Mouse (Mus musculus) embryonic facial prominence, embryonic 13.5 days (tissue): Measurements from ENCODE around the gene C2cd3. TPM values are rescaled to one million over a fixed set of nuclear protein-coding genes. Genes with fewer than 3 reads are reported as not detected.
A peak's percentile ranks its signal among the peaks of the same experiment; 100 is the strongest.

Experiments used
- ATAC-seq: fragments of 200-750 bp; cut with Nextera tagmentation; 2 replicates; pipeline ENCODE4 v1.8.0; 2017; ENCODE audit warnings: low read depth; ENCODE audit not compliant: insufficient number of reproducible peaks, insufficient read depth, low FRiP score, low TSS enrichment
- H3K27ac ChIP-seq: fragments of 300-500 bp; sonication (generic); 2 replicates; pipeline ENCODE4 v1.5.1; 2015; ENCODE audit warnings: moderate library complexity, mild to moderate bottlenecking, inconsistent platforms
- H3K27me3 ChIP-seq: fragments of 300-500 bp; sonication (generic); 2 replicates; pipeline ENCODE4 v1.6.1; 2015; ENCODE audit warnings: mild to moderate bottlenecking, inconsistent platforms
- H3K36me3 ChIP-seq: fragments of 300-500 bp; sonication (generic); 2 replicates; pipeline ENCODE4 v1.6.1; 2015; ENCODE audit warnings: mild to moderate bottlenecking, inconsistent platforms
- H3K4me1 ChIP-seq: fragments of 300-500 bp; sonication (generic); 2 replicates; pipeline ENCODE4 v1.6.1; 2015; ENCODE audit warnings: inconsistent platforms
- H3K4me2 ChIP-seq: fragments of 300-500 bp; sonication (generic); 2 replicates; pipeline ENCODE4 v1.6.1; 2015; ENCODE audit warnings: moderate library complexity, mild to moderate bottlenecking, inconsistent platforms
- H3K4me3 ChIP-seq: fragments of 300-500 bp; sonication (generic); 2 replicates; pipeline ENCODE4 v1.5.1; 2015; ENCODE audit warnings: mild to moderate bottlenecking, inconsistent platforms
- H3K9ac ChIP-seq: fragments of 300-500 bp; sonication (generic); 2 replicates; pipeline ENCODE4 v1.6.1; 2015; ENCODE audit warnings: mild to moderate bottlenecking, inconsistent platforms
- H3K9me3 ChIP-seq: fragments of 300-500 bp; sonication (generic); 2 replicates; pipeline ENCODE4 v1.6.1; 2016; ENCODE audit warnings: inconsistent platforms
- WGBS: fragments of 180-500 bp; shearing (Covaris S2); methylation state at CpG from one replicate; pipeline ENCODE4 v1.1.7; 2015; ENCODE audit warnings: mixed read lengths; 5-methylcytosine and 5-hydroxymethylcytosine counted together
- polyA plus RNA-seq: library from polyadenylated mRNA; unstranded; fragments of >200 nt; fragmentation: Nextera tagmentation; extraction: Ambion mirVana; gene quantifications from 2 replicates; pipeline ENCODE4 v1.2.1, GENCODE M21; 2015

Gene C2cd3
- polyA plus RNA-seq, 1 experiment from 2014 or later, result 30.2 TPM

DNA sequence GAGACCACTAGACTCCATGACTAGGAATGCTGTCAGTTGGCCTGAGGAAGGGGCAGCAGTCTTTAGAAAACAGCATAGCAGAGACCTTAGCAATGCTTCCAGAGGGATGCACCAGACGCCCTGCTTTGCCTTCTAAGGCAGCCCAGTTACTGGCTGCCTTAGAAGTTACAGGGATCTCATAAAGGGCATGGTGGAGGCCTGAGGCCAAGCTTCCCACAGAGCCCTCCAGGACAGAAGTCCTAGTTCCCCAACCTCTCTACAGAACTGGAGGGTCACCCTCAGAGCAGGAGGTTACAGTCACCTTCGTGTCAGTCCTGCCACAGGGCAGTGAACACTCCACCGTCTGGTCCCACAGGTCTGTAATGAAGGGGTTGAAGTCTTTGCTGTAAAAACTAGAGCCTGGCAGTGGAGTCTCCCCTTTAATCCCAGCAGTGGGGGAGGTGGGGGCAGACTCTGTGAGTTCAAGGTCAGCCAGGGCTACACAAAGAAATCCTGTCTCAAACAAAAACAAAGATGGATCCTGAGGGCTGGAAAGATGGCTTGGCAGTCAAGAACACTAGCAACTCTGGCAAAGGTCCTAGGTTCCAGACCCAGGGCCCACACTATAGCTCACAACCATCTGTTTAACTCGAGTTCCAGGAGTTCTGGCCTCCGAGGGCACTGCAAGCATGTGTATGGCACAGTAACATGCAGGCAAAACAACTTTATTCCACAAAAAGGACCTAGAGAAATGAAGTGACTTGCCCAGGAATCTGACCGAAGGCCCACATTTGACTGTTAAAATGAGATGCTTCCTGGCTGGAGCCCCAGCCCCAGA lies 129.2 kb downstream of the C2cd3 start:
- Histone ChIP-seq H3K4me2 (no peak overlapping the region), H3K4me1 (peaks cover 9% of the 10 kb centered on the region), H3K4me3 (no peak overlapping the region), H3K9me3 (no peaks in the 10 kb centered on the region), H3K9ac (no peak overlapping the region), H3K36me3 (peaks cover 36% of the 10 kb centered on the region), H3K27me3 (no peaks in the 10 kb centered on the region), H3K27ac (no peak overlapping the region)
- ATAC-seq, result no peak
- WGBS, result 70% methylated on average over 6 of the region's 6 CpGs

- Histone ChIP-seq H3K4me2 (no peak overlapping the region), H3K27ac (no peak overlapping the region), H3K27me3 (no peaks in the 10 kb centered on the region), H3K4me3 (no peak overlapping the region), H3K9me3 (no peaks in the 10 kb centered on the region), H3K4me1 (peaks cover 2% of the 10 kb centered on the region; the same call in 1 of the 2 replicates), H3K36me3 (peaks cover 31% of the 10 kb centered on the region), H3K9ac (no peak overlapping the region)
- WGBS, result 53% methylated on average over 2 of the region's 2 CpGs
- ATAC-seq, result no peak
These were observed 129.9 kb downstream of the C2cd3 start for GRCm38 (mm10) chr7:100501844-100502373.

GRCm38 (mm10) chr7:100502374-100502922 lies 130.4 kb downstream of the C2cd3 start:
- 82% methylated on average over 7 of the region's 7 CpGs for WGBS
- Histone ChIP-seq H3K4me3 (no peak overlapping the region), H3K4me2 (no peak overlapping the region), H3K9me3 (no peaks in the 10 kb centered on the region), H3K27ac (no peak overlapping the region), H3K27me3 (no peaks in the 10 kb centered on the region), H3K9ac (no peak overlapping the region), H3K4me1 (no peaks in the 10 kb centered on the region), H3K36me3 (peaks cover 26% of the 10 kb centered on the region)
- ATAC-seq, result no peak

DNA sequence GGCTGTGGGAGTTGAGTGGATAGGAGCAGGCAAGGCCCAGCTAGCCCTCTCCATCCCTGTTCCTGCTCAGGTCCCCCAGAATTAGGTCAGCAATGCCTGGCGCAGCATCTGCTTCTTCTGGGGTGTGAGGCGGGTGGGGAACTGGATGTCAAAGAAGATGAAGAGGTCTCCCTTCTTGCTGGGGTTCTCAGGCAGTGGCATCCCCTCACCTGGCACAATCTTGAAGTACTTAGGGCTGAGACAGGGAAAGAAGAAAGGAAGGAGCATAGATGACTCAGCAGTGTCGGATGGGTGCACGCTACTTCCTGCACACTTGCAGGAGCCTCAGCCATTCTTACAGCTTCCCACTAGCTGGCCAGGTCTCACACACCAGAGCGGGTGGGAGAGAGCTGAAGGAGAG lies 131.0 kb downstream of the C2cd3 start:
- 88% methylated on average over 5 of the region's 5 CpGs for WGBS

DNA sequence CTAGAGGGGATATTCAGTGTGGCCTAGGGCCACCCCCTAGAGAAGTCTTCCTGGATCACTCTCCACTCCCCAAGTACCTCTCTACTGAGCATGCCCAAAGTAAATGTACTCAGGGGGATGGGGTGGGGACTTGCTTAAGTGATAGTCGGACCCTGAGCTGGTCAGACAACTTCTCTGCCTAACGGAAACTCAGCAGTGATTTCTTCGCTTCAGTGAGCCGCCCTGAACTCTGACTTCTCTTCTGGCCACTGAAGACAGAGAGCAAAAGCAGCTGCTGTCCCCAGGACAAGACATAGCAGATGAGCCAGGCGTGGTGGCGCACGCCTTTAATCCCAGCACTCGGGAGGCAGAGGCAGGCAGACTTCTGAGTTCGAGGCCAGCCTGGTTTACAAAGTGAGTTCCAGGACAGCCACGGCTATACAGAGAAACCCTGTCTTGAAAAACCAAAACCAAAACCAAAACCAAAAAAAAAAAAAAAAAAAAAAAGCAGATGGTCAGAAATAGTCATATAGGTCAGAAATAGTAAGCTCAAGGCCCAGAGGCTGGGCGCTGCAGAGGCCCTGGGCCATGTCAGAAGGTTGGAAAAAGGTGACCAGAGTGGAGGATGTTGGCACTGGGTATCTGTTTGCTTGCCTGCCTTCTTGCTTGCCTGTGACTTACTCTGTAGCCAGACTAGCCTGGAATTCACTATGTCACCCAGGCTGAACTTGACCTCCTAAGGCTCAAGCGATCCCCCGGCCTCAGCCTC lies 132.9 kb downstream of the C2cd3 start:
- Histone ChIP-seq H3K9ac (no peak overlapping the region), H3K9me3 (no peaks in the 10 kb centered on the region), H3K27ac (no peak overlapping the region), H3K4me1 (no peaks in the 10 kb centered on the region), H3K27me3 (no peaks in the 10 kb centered on the region), H3K4me3 (no peak overlapping the region), H3K36me3 (0 out of 2 replicates have a peak, but pooled peaks cover under 1% of the 10 kb centered on the region), H3K4me2 (no peak overlapping the region)
- no peak for ATAC-seq
- WGBS, result 80% methylated on average over 13 of the region's 13 CpGs

More for the DNA sequence above, 131.0 kb downstream of the C2cd3 start:
- H3K27me3 ChIP-seq, result no peaks in the 10 kb centered on the region
- H3K9me3 ChIP-seq, result no peaks in the 10 kb centered on the region
- H3K27ac ChIP-seq, result no peak overlapping the region
- no peaks in the 10 kb centered on the region for H3K4me1 ChIP-seq
- H3K36me3 ChIP-seq, result peaks cover 19% of the 10 kb centered on the region
- no peak overlapping the region for H3K4me2 ChIP-seq
- H3K9ac ChIP-seq, result no peak overlapping the region
- H3K4me3 ChIP-seq, result no peak overlapping the region
- no peak for ATAC-seq

GRCm38 (mm10) chr7:100506494-100506893 lies 134.5 kb downstream of the C2cd3 start:
- no peak for ATAC-seq
- H3K4me1 ChIP-seq, result no peaks in the 10 kb centered on the region
- H3K27ac ChIP-seq, result no peak overlapping the region
- no peaks in the 10 kb centered on the region for H3K36me3 ChIP-seq
- H3K27me3 ChIP-seq, result no peaks in the 10 kb centered on the region
- no peaks in the 10 kb centered on the region for H3K9me3 ChIP-seq
- WGBS, result 69% methylated on average over 4 of the region's 4 CpGs
- no peak overlapping the region for H3K9ac ChIP-seq
- H3K4me3 ChIP-seq, result no peak overlapping the region
- no peak overlapping the region for H3K4me2 ChIP-seq

- no peaks in the 10 kb centered on the region for H3K9me3 ChIP-seq
- no peak for ATAC-seq
- 79% methylated on average over 3 of the region's 3 CpGs for WGBS
- no peaks in the 10 kb centered on the region for H3K36me3 ChIP-seq
- H3K27me3 ChIP-seq, result peaks cover 3% of the 10 kb centered on the region; the same call in 1 of the 2 replicates
- H3K4me3 ChIP-seq, result no peak overlapping the region
- H3K4me1 ChIP-seq, result no peaks in the 10 kb centered on the region
- no peak overlapping the region for H3K9ac ChIP-seq
- no peak overlapping the region for H3K4me2 ChIP-seq
- H3K27ac ChIP-seq, result no peak overlapping the region
These were observed 136.6 kb downstream of the C2cd3 start for GRCm38 (mm10) chr7:100508670-100509069.

DNA sequence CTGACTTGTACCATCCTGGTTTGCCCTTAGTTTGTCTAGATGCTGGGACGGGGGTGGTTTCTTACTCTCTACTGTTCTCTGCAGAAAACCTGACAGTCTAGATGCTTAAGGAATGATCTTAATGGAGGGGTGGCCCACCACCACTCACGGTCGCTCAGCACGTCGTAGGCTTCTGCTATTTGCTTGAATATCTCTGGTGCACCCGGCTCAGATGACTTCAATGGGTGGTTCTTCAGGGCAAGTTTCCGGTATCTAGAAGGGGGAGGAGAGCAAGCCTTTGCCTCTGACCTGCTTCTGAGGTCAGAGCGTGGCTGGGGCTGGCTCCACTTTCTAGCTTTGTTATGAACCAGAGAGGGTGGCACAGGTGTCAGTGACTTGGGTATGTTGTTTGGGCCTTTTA lies 139.6 kb downstream of the C2cd3 start:
- WGBS, result 72% methylated on average over 8 of the region's 8 CpGs
- H3K27ac ChIP-seq, result no peak overlapping the region

GRCm38 (mm10) chr7:100514573-100514972 lies 142.5 kb downstream of the C2cd3 start, which contains the start of gene Dnajb13:
Dnajb13 (minus strand) TSS chr7:100514960.
- Histone ChIP-seq H3K9me3 (no peaks in the 10 kb centered on the region), H3K4me2 (peak within 1 kb of the TSS; percentile 16; the same call in 1 of the 2 replicates), H3K9ac (no peak within 1 kb of the TSS), H3K4me3 (no peak within 1 kb of the TSS; the same call in 1 of the 2 replicates), H3K4me1 (no peaks in the 10 kb centered on the region), H3K27me3 (peaks cover 6% of the 10 kb centered on the region; the same call in 1 of the 2 replicates), H3K36me3 (no peaks in the 10 kb centered on the region), H3K27ac (no peak within 1 kb of the TSS)
- 50% methylated on average over 11 of the region's 11 CpGs for WGBS
- ATAC-seq, result no peak

More for the DNA sequence above, 139.6 kb downstream of the C2cd3 start:
- H3K36me3 ChIP-seq, result no peaks in the 10 kb centered on the region
- H3K4me1 ChIP-seq, result no peaks in the 10 kb centered on the region
- H3K9ac ChIP-seq, result no peak overlapping the region
- no peaks in the 10 kb centered on the region for H3K9me3 ChIP-seq
- no peak overlapping the region for H3K4me3 ChIP-seq
- peaks cover 6% of the 10 kb centered on the region; the same call in 1 of the 2 replicates for H3K27me3 ChIP-seq
- no peak for ATAC-seq
- H3K4me2 ChIP-seq, result no peak overlapping the region
